Mouse (Mus musculus): ENCODE measurements around the gene Slc7a8. TPM values are rescaled to one million over a fixed set of nuclear protein-coding genes. Genes with fewer than 3 reads are reported as not detected.

Slc7a8 gene
- polyA plus RNA-seq, 1 experiment from 2014 or later, result 3.9 TPM

DNA sequence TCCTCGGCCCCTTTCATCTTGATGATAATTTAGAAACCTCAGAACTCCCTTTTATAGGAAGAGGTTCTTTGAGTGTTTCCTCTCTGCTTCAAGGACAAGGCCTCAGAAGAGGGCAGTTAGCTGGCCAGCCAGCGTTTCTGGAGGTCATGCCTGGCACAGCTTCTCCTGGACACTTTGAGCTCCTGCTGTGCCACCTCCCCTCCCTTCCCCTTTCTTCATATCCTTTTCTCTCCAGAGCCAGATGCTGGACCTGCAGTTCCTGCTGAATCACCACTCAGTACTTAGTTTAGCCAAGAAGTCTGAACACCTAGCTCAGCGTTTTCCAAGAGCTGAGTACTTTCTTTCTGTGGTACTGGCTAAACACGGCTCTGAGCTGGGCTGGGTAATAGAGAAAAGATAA is 32.5 kb downstream of the Slc7a8 start:
- Histone ChIP-seq H3K36me3 (no peaks in the 10 kb centered on the region), H3K9ac (no peak overlapping the region), H3K4me2 (replicated peaks) (no peak overlapping the region), H3K9me3 (replicated peaks) (no peaks in the 10 kb centered on the region), H3K4me1 (peaks cover 3% of the 10 kb centered on the region; the same call in 1 of the 2 replicates), H3K27ac (no peak overlapping the region), H3K27me3 (no peaks in the 10 kb centered on the region), H3K4me3 (no peak overlapping the region)
- ATAC-seq (ENCODE audit: low FRiP score), result no peak
- 61% methylated on average over 4 of the region's 4 CpGs for WGBS

DNA sequence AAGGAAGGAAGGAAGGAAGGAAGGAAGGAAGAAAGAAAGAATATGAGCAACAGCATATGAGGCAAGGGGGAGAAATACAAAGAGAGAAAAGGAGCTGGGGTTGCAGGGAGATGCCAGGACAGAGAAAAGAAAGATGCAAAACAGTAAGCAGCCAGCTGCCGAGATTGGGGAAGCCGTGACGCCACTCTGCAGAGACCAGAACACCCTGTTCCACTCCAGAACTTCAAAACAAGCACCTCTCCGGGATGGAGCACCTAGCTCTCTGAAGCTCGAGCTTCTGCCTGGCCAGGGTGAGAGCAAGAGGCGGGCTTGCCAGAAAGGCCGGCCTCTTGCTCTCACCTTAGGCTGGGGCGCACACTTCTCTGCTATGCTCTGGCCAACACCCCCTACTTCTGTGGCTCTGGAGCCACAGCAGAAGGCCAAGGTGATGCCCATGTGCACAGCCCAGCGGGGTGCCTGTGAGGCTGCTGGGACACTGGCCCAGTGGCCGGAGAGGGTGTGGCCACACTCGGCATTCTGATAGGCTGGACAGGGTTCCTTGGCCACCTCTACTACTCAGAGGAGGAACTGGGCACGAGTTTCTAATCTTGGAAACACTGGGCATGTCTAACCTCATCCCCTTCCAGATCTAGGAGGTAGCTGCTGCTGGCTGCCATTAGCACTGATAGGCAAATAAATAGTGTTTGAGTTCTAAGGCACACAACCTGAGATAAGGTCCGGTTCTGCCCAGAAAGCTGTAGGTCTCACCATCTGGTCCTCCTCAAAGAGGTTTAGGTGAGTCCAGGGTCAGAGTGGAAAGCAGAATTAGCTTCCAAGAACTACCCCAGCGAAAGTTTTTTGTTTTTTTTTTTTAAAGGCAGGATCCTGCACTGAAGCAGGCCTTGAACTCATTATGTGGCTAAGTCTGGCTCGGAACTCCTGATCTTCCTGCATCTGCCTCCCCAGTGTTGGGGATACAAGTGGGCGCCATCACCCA is 33.5 kb downstream of the Slc7a8 start:
- Histone ChIP-seq H3K36me3 (no peaks in the 10 kb centered on the region), H3K9me3 (replicated peaks) (no peaks in the 10 kb centered on the region), H3K4me3 (no peak overlapping the region), H3K4me1 (no peaks in the 10 kb centered on the region), H3K27me3 (no peaks in the 10 kb centered on the region), H3K9ac (no peak overlapping the region), H3K27ac (no peak overlapping the region), H3K4me2 (replicated peaks) (no peak overlapping the region)
- 85% methylated on average over 16 of the region's 16 CpGs for WGBS
- ATAC-seq (ENCODE audit: low FRiP score), result no peak

GRCm38 (mm10) chr14:54746038-54746437 is 35.7 kb downstream of the Slc7a8 start:
- H3K36me3 ChIP-seq, result no peaks in the 10 kb centered on the region
- H3K9me3 ChIP-seq (replicated peaks), result no peaks in the 10 kb centered on the region
- no peaks in the 10 kb centered on the region for H3K4me1 ChIP-seq
- no peak overlapping the region for H3K27ac ChIP-seq
- H3K9ac ChIP-seq, result no peak overlapping the region
- H3K4me2 ChIP-seq (replicated peaks), result no peak overlapping the region
- no peak overlapping the region for H3K4me3 ChIP-seq
- H3K27me3 ChIP-seq, result no peaks in the 10 kb centered on the region
- WGBS, result 91% methylated on average over 9 of the region's 9 CpGs
- ATAC-seq (ENCODE audit: low FRiP score), result no peak

DNA sequence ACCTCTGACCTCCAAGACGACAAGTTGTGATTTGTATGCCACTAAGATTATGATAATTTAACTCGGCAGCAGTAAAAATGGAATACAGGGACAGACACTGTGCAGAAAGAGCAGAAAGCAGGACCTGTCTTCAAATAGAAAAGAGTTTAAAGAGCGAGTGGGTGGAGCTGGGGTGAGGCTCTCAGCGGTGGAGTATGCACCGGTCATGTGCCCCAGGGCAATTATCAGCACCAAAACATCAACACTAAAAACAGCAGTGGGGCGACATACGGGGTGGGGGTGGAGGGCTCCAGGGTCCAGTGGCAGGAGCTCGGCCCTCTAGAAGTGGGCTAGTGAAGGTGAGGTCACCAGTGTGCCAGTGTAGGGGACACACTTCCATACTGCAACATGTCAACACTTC is 37.3 kb downstream of the Slc7a8 start:
- no peaks in the 10 kb centered on the region for H3K36me3 ChIP-seq
- H3K4me2 ChIP-seq (replicated peaks), result no peak overlapping the region
- H3K9ac ChIP-seq, result no peak overlapping the region
- H3K4me3 ChIP-seq, result no peak overlapping the region
- H3K27ac ChIP-seq, result no peak overlapping the region
- WGBS, result 68% methylated on average over 8 of the region's 8 CpGs
- no peaks in the 10 kb centered on the region for H3K4me1 ChIP-seq
- no peak for ATAC-seq (ENCODE audit: low FRiP score)
- H3K27me3 ChIP-seq, result no peaks in the 10 kb centered on the region
- H3K9me3 ChIP-seq (replicated peaks), result no peaks in the 10 kb centered on the region

- H3K4me2 ChIP-seq (replicated peaks), result no peak overlapping the region
- no peaks in the 10 kb centered on the region for H3K9me3 ChIP-seq (replicated peaks)
- 73% methylated on average over 2 of the region's 2 CpGs for WGBS
- H3K4me1 ChIP-seq, result no peaks in the 10 kb centered on the region
- no peak overlapping the region for H3K27ac ChIP-seq
- no peak for ATAC-seq (ENCODE audit: low FRiP score)
- H3K36me3 ChIP-seq, result no peaks in the 10 kb centered on the region
- no peak overlapping the region for H3K4me3 ChIP-seq
- H3K9ac ChIP-seq, result no peak overlapping the region
- no peaks in the 10 kb centered on the region for H3K27me3 ChIP-seq
These were observed 39.4 kb downstream of the Slc7a8 start for GRCm38 (mm10) chr14:54742375-54742774.

GRCm38 (mm10) chr14:54741721-54742120 is 40.0 kb downstream of the Slc7a8 start:
- ATAC-seq (ENCODE audit: low FRiP score), result no peak
- no peaks in the 10 kb centered on the region for H3K36me3 ChIP-seq

GRCm38 (mm10) chr14:54737634-54738033 is 44.1 kb downstream of the Slc7a8 start:
- H3K4me1 ChIP-seq, result no peaks in the 10 kb centered on the region
- no peak overlapping the region for H3K27ac ChIP-seq
- H3K4me3 ChIP-seq, result no peak overlapping the region
- H3K9ac ChIP-seq, result no peak overlapping the region
- no peak for ATAC-seq (ENCODE audit: low FRiP score)
- H3K27me3 ChIP-seq, result no peaks in the 10 kb centered on the region
- H3K9me3 ChIP-seq (replicated peaks), result no peaks in the 10 kb centered on the region
- WGBS, result 70% methylated on average over 10 of the region's 10 CpGs
- no peaks in the 10 kb centered on the region for H3K36me3 ChIP-seq
- no peak overlapping the region for H3K4me2 ChIP-seq (replicated peaks)

More at GRCm38 (mm10) chr14:54741721-54742120, 40.0 kb downstream of the Slc7a8 start:
- H3K4me3 ChIP-seq, result no peak overlapping the region
- no peaks in the 10 kb centered on the region for H3K9me3 ChIP-seq (replicated peaks)
- no peaks in the 10 kb centered on the region for H3K27me3 ChIP-seq
- no peaks in the 10 kb centered on the region for H3K4me1 ChIP-seq
- whole genome bisulfite sequencing, result 90% methylated on average over 6 of the region's 6 CpGs
- no peak overlapping the region for H3K9ac ChIP-seq
- H3K4me2 ChIP-seq (replicated peaks), result no peak overlapping the region
- no peak overlapping the region for H3K27ac ChIP-seq

DNA sequence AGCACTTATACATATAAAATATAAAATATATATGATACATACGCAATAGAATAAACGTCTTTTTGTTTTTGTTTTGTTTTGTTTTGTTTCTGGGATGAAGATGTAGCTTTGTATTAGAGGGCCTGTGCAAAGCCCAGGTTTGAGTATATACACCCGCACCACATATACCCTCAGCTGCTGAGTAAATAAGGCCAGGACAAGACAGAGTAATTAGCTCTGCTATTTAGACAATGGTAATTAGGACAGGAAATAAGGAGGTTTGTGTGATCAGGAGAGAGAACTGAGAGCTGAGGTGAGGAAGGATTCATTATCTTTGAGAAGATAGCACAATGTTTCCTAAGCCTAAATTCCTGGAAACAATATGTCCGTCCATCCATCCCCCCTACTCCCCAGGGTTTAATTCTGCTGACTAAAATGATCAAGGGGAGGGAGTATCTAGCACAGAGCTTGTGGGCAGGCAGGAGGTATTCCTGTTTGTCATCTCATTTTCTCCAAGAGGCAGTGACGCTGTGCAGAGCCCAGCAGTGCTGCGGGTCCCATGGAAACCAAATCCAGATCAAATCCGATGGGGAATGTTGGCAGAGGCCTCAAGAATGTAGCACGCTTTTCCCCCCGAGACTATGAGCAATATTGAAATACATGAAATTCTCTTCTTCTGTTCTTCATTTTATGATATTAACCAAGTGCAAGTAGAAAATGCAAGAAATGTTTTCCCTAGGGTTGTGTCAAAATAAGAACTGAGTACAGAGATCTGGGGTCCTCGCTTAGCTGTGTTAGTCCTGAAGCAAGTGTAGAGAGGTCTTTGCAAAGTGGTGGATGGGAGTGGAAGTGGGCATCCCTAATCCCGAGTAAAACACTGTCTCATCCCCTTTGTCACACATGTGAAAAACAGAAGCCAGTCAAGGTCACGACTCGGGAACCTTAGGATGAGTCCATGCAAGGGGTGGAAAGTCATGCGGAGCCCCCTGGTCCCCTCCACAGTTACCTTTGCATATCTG is 44.9 kb downstream of the Slc7a8 start:
- Histone ChIP-seq H3K36me3 (no peaks in the 10 kb centered on the region), H3K4me2 (replicated peaks) (no peak overlapping the region), H3K27me3 (no peaks in the 10 kb centered on the region), H3K27ac (peak overlapping the region; percentile 46), H3K4me3 (no peak overlapping the region), H3K9ac (no peak overlapping the region), H3K4me1 (no peaks in the 10 kb centered on the region), H3K9me3 (replicated peaks) (no peaks in the 10 kb centered on the region)
- no peak for ATAC-seq (ENCODE audit: low FRiP score)
- 68% methylated on average over 14 of the region's 14 CpGs for WGBS

- Histone ChIP-seq H3K9ac (no peak overlapping the region), H3K27me3 (no peaks in the 10 kb centered on the region), H3K4me3 (no peak overlapping the region), H3K36me3 (no peaks in the 10 kb centered on the region), H3K9me3 (replicated peaks) (no peaks in the 10 kb centered on the region), H3K4me1 (no peaks in the 10 kb centered on the region), H3K27ac (no peak overlapping the region), H3K4me2 (replicated peaks) (no peak overlapping the region)
- WGBS, result 79% methylated on average over 4 of the region's 4 CpGs
- ATAC-seq (ENCODE audit: low FRiP score), result no peak
These were observed 46.5 kb downstream of the Slc7a8 start for GRCm38 (mm10) chr14:54735221-54735620.

- Histone ChIP-seq H3K9ac (no peak overlapping the region), H3K27ac (no peak overlapping the region), H3K4me2 (replicated peaks) (no peak overlapping the region), H3K4me1 (no peaks in the 10 kb centered on the region), H3K27me3 (no peaks in the 10 kb centered on the region), H3K9me3 (replicated peaks) (no peaks in the 10 kb centered on the region), H3K4me3 (no peak overlapping the region), H3K36me3 (no peaks in the 10 kb centered on the region)
- WGBS, result 79% methylated on average over 4 of the region's 4 CpGs
- ATAC-seq (ENCODE audit: low FRiP score), result no peak
These were observed 47.7 kb downstream of the Slc7a8 start for GRCm38 (mm10) chr14:54734004-54734403.

DNA sequence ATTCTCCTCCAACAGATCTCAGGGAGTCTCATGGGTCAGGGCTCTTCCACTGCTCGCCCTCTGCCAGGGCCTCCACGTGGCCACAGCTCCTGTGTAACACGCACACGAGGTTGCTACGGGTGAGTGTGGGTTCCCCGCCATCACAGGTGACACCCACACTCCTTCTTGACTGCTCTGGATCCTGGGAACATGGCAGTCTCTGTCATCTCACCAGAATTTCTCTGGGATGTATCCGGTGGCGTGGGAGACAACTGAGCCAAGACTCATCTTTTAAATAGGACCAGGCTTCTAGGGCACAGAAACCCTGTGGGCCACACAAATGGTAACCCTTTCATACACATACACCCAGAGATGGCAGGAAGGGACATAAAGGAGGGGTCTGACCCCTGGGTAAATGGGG is 49.5 kb downstream of the Slc7a8 start:
- no peak overlapping the region for H3K27ac ChIP-seq
- H3K27me3 ChIP-seq, result no peaks in the 10 kb centered on the region
- no peak overlapping the region for H3K4me2 ChIP-seq (replicated peaks)
- no peaks in the 10 kb centered on the region for H3K4me1 ChIP-seq
- no peak overlapping the region for H3K9ac ChIP-seq
- WGBS, result 93% methylated on average over 8 of the region's 8 CpGs
- H3K4me3 ChIP-seq, result no peak overlapping the region
- no peak for ATAC-seq (ENCODE audit: low FRiP score)
- no peaks in the 10 kb centered on the region for H3K36me3 ChIP-seq
- H3K9me3 ChIP-seq (replicated peaks), result no peaks in the 10 kb centered on the region

GRCm38 (mm10) chr14:54730305-54730704 is 51.4 kb downstream of the Slc7a8 start:
- Histone ChIP-seq H3K4me2 (replicated peaks) (no peak overlapping the region), H3K9ac (no peak overlapping the region), H3K4me1 (no peaks in the 10 kb centered on the region), H3K27ac (no peak overlapping the region), H3K36me3 (no peaks in the 10 kb centered on the region), H3K27me3 (no peaks in the 10 kb centered on the region), H3K9me3 (replicated peaks) (no peaks in the 10 kb centered on the region), H3K4me3 (no peak overlapping the region)
- ATAC-seq (ENCODE audit: low FRiP score), result no peak
- WGBS, result 94% methylated on average over 6 of the region's 6 CpGs

Measured in hindbrain, embryonic 12.5 days (tissue).